Mouse (Mus musculus): ENCODE results near the gene Akr1d1.

GRCm38 (mm10) chr6:37602857-37603765, 73.1 kb downstream of the Akr1d1 start:
- no peak for TF ChIP-seq POLR2A (IDR thresholded peaks at IDR 0.05; ENCODE audit: low read depth, low read length)
- TF ChIP-seq CTCF (IDR thresholded peaks at IDR 0.05; ENCODE audit: extremely low read depth, insufficient read length, insufficient replicate concordance, low read depth, low read length) = no peak

Data from small intestine, adult 2 months (tissue).